Mouse (Mus musculus): Measurements from ENCODE around the gene Kcnmb4. TPM values are rescaled to one million over a fixed set of nuclear protein-coding genes. Genes with fewer than 3 reads are reported as not detected.

The Kcnmb4 gene
- polyA plus RNA-seq, 1 experiment from 2014 or later = 8.0 TPM

GRCm38 (mm10) chr10:116444826-116445225 is 28.9 kb downstream of the Kcnmb4 start:
- no peaks in the 10 kb centered on the region for H3K9me3 ChIP-seq
- no peaks in the 10 kb centered on the region for H3K36me3 ChIP-seq
- H3K27ac ChIP-seq = no peak overlapping the region
- peak; percentile 41 for DNase-seq (ENCODE audit: low spot score)
- peaks cover 17% of the 10 kb centered on the region; the same call in 1 of the 2 replicates for H3K4me1 ChIP-seq
- H3K4me3 ChIP-seq = no peak overlapping the region
- 86% methylated on average over 8 of the region's 8 CpGs for WGBS
- H3K27me3 ChIP-seq (ENCODE audit: insufficient read depth, poor library complexity, severe bottlenecking) = no peaks in the 10 kb centered on the region

- no peaks in the 10 kb centered on the region for H3K36me3 ChIP-seq
- H3K27me3 ChIP-seq (ENCODE audit: insufficient read depth, poor library complexity, severe bottlenecking) = no peaks in the 10 kb centered on the region
- peak; percentile 50 for DNase-seq (ENCODE audit: low spot score)
- H3K9me3 ChIP-seq = no peaks in the 10 kb centered on the region
- H3K4me1 ChIP-seq = peaks cover 17% of the 10 kb centered on the region; the same call in 1 of the 2 replicates
- WGBS = 88% methylated on average over 10 of the region's 10 CpGs
- no peak overlapping the region for H3K4me3 ChIP-seq
- H3K27ac ChIP-seq = no peak overlapping the region
Observed at GRCm38 (mm10) chr10:116444371-116444770, 29.3 kb downstream of the Kcnmb4 start.

GRCm38 (mm10) chr10:116440946-116441345 is 32.7 kb downstream of the Kcnmb4 start:
- no peak overlapping the region for H3K27ac ChIP-seq
- WGBS = 94% methylated on average over 7 of the region's 7 CpGs
- H3K4me3 ChIP-seq = no peak overlapping the region
- no peaks in the 10 kb centered on the region for H3K27me3 ChIP-seq (ENCODE audit: insufficient read depth, poor library complexity, severe bottlenecking)
- H3K4me1 ChIP-seq = peaks cover 11% of the 10 kb centered on the region; the same call in 1 of the 2 replicates
- DNase-seq (ENCODE audit: low spot score) = peak; percentile 52
- peaks cover 6% of the 10 kb centered on the region; the same call in 1 of the 2 replicates for H3K36me3 ChIP-seq
- H3K9me3 ChIP-seq = peaks cover 9% of the 10 kb centered on the region

- no peak overlapping the region for H3K4me3 ChIP-seq
- 43% methylated on average over 10 of the region's 10 CpGs for WGBS
Observed at GRCm38 (mm10) chr10:116440088-116440487, 33.6 kb downstream of the Kcnmb4 start.

GRCm38 (mm10) chr10:116435455-116435854 is 38.2 kb downstream of the Kcnmb4 start:
- H3K4me1 ChIP-seq = peaks cover 11% of the 10 kb centered on the region
- H3K36me3 ChIP-seq = peaks cover 6% of the 10 kb centered on the region; the same call in 1 of the 2 replicates
- no peak overlapping the region for H3K27ac ChIP-seq
- H3K4me3 ChIP-seq = no peak overlapping the region
- 92% methylated on average over 12 of the region's 12 CpGs for WGBS
- H3K9me3 ChIP-seq = peaks cover 9% of the 10 kb centered on the region
- H3K27me3 ChIP-seq (ENCODE audit: insufficient read depth, poor library complexity, severe bottlenecking) = no peaks in the 10 kb centered on the region
- DNase-seq (ENCODE audit: low spot score) = no peak

More at GRCm38 (mm10) chr10:116440088-116440487, 33.6 kb downstream of the Kcnmb4 start:
- peaks cover 6% of the 10 kb centered on the region; the same call in 1 of the 2 replicates for H3K36me3 ChIP-seq
- no peaks in the 10 kb centered on the region for H3K27me3 ChIP-seq (ENCODE audit: insufficient read depth, poor library complexity, severe bottlenecking)
- H3K4me1 ChIP-seq = peaks cover 10% of the 10 kb centered on the region; the same call in 1 of the 2 replicates
- peaks cover 9% of the 10 kb centered on the region for H3K9me3 ChIP-seq
- H3K27ac ChIP-seq = no peak overlapping the region
- DNase-seq (ENCODE audit: low spot score) = no peak

GRCm38 (mm10) chr10:116432421-116432820 is 41.3 kb downstream of the Kcnmb4 start:
- Histone ChIP-seq H3K36me3 (peaks cover 13% of the 10 kb centered on the region; the same call in 1 of the 2 replicates), H3K27me3 (ENCODE audit: insufficient read depth, poor library complexity, severe bottlenecking) (no peaks in the 10 kb centered on the region), H3K9me3 (0 out of 2 replicates have a peak, but pooled peaks cover 3% of the 10 kb centered on the region), H3K27ac (no peak overlapping the region), H3K4me3 (no peak overlapping the region), H3K4me1 (peaks cover 5% of the 10 kb centered on the region; the same call in 1 of the 2 replicates)
- WGBS = 82% methylated on average over 7 of the region's 7 CpGs
- no peak for DNase-seq (ENCODE audit: low spot score)

GRCm38 (mm10) chr10:116428026-116428780 is 45.5 kb downstream of the Kcnmb4 start:
- Histone ChIP-seq H3K27me3 (ENCODE audit: insufficient read depth, poor library complexity, severe bottlenecking) (no peaks in the 10 kb centered on the region), H3K9me3 (0 out of 2 replicates have a peak, but pooled peaks cover 5% of the 10 kb centered on the region), H3K4me1 (no peaks in the 10 kb centered on the region), H3K36me3 (peaks cover 14% of the 10 kb centered on the region; the same call in 1 of the 2 replicates), H3K4me3 (no peak overlapping the region), H3K27ac (no peak overlapping the region)
- WGBS = 91% methylated on average over 26 of the region's 26 CpGs
- DNase-seq (ENCODE audit: low spot score) = no peak

- Histone ChIP-seq H3K4me3 (no peak overlapping the region), H3K9me3 (0 out of 2 replicates have a peak, but pooled peaks cover 5% of the 10 kb centered on the region), H3K36me3 (peaks cover 17% of the 10 kb centered on the region; the same call in 1 of the 2 replicates), H3K27ac (no peak overlapping the region), H3K27me3 (ENCODE audit: insufficient read depth, poor library complexity, severe bottlenecking) (no peaks in the 10 kb centered on the region), H3K4me1 (no peaks in the 10 kb centered on the region)
- no peak for DNase-seq (ENCODE audit: low spot score)
- 65% methylated on average over 7 of the region's 7 CpGs for WGBS
Observed at GRCm38 (mm10) chr10:116426176-116426575, 47.5 kb downstream of the Kcnmb4 start.

GRCm38 (mm10) chr10:116424921-116425320 is 48.8 kb downstream of the Kcnmb4 start:
- whole genome bisulfite sequencing = 82% methylated on average over 6 of the region's 6 CpGs
- DNase-seq (ENCODE audit: low spot score) = no peak
- H3K36me3 ChIP-seq = peaks cover 17% of the 10 kb centered on the region; the same call in 1 of the 2 replicates
- H3K4me3 ChIP-seq = no peak overlapping the region
- 0 out of 2 replicates have a peak, but pooled peaks cover 5% of the 10 kb centered on the region for H3K9me3 ChIP-seq
- H3K4me1 ChIP-seq = no peaks in the 10 kb centered on the region
- H3K27ac ChIP-seq = no peak overlapping the region
- no peaks in the 10 kb centered on the region for H3K27me3 ChIP-seq (ENCODE audit: insufficient read depth, poor library complexity, severe bottlenecking)

GRCm38 (mm10) chr10:116422551-116422950 is 51.1 kb downstream of the Kcnmb4 start:
- no peak overlapping the region for H3K4me3 ChIP-seq
- DNase-seq (ENCODE audit: low spot score) = no peak
- no peaks in the 10 kb centered on the region for H3K27me3 ChIP-seq (ENCODE audit: insufficient read depth, poor library complexity, severe bottlenecking)
- no peak overlapping the region for H3K27ac ChIP-seq
- H3K4me1 ChIP-seq = peaks cover 4% of the 10 kb centered on the region; the same call in 1 of the 2 replicates
- 0 out of 2 replicates have a peak, but pooled peaks cover 2% of the 10 kb centered on the region for H3K9me3 ChIP-seq
- H3K36me3 ChIP-seq = peaks cover 7% of the 10 kb centered on the region; the same call in 1 of the 2 replicates
- 71% methylated on average over 2 of the region's 2 CpGs for WGBS

- H3K4me3 ChIP-seq = no peak overlapping the region
- WGBS = 84% methylated on average over 6 of the region's 6 CpGs
- no peak overlapping the region for H3K27ac ChIP-seq
- H3K9me3 ChIP-seq = 0 out of 2 replicates have a peak, but pooled peaks cover 2% of the 10 kb centered on the region
- H3K36me3 ChIP-seq = 0 out of 2 replicates have a peak, but pooled peaks cover 5% of the 10 kb centered on the region
- peaks cover 10% of the 10 kb centered on the region; the same call in 1 of the 2 replicates for H3K4me1 ChIP-seq
- no peak for DNase-seq (ENCODE audit: low spot score)
- no peaks in the 10 kb centered on the region for H3K27me3 ChIP-seq (ENCODE audit: insufficient read depth, poor library complexity, severe bottlenecking)
Observed at GRCm38 (mm10) chr10:116420976-116421375, 52.7 kb downstream of the Kcnmb4 start.

- WGBS = 60% methylated on average over 24 of the region's 24 CpGs
- H3K9me3 ChIP-seq = no peaks in the 10 kb centered on the region; the same call in 1 of the 2 replicates
- peak overlapping the region; percentile 30; the same call in 1 of the 2 replicates for H3K4me3 ChIP-seq
- no peaks in the 10 kb centered on the region for H3K27me3 ChIP-seq (ENCODE audit: insufficient read depth, poor library complexity, severe bottlenecking)
- peaks cover 10% of the 10 kb centered on the region; the same call in 1 of the 2 replicates for H3K4me1 ChIP-seq
- H3K27ac ChIP-seq = no peak overlapping the region
- 0 out of 2 replicates have a peak, but pooled peaks cover 5% of the 10 kb centered on the region for H3K36me3 ChIP-seq
- DNase-seq (ENCODE audit: low spot score) = no peak
Observed at GRCm38 (mm10) chr10:116418121-116418726, 55.5 kb downstream of the Kcnmb4 start.

Data from heart, embryonic 10.5 days (tissue).